Mouse (Mus musculus) liver, postnatal 0 days (tissue): ENCODE measurements around the gene Agpat3.

ENCODE experiments used
- CTCF ChIP-seq: sonication (generic); IDR thresholded peaks from 2 replicates; pipeline ENCODE4 v1.5.1; 2016; ENCODE audit warnings: antibody characterized with exemption, low read depth
- EP300 ChIP-seq: IDR thresholded peaks from 2 replicates; pipeline ENCODE4 v1.6.1; 2016; ENCODE audit warnings: antibody characterized with exemption, low read depth, mild to moderate bottlenecking

DNA sequence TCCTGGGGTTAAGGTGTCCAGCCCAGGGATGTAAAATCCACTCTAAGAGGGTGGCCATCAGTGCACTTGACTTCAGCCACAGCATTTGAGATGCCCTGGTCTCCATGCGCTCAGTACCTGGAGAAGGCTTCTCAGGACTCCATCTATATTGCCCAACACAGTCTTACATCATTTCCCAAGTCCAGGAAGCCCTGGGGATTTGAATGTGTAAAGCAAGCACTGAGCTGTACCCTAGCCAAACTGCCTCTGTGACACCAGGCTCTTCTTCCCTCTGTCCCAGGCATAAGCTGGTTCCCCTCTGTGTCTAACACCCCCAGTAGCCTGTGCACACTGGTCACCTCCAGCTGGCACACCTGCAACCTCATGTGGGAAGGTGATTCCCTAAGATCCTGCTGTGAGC lies 10.2 kb downstream of the Agpat3 start:
- TF ChIP-seq CTCF, result no peak
- no peak for TF ChIP-seq EP300
